Mouse (Mus musculus) bone marrow macrophage, adult 2 months (primary cell): ENCODE measurements at regions not wholly inside any gene's neighbourhood (a gene's known extent, or its start where the extent isn't known, plus 50 kb on each side); places are given as distances from the start of the nearest gene placed in this dataset.

ENCODE experiments used
- H3K27ac ChIP-seq: 2 replicates; pipeline ENCODE4 v1.5.1; 2012; ENCODE audit warnings: low read depth, low read length; ENCODE audit not compliant: insufficient read depth
- H3K4me1 ChIP-seq: 2 replicates; pipeline ENCODE4 v1.6.1; 2012; ENCODE audit warnings: low read length; ENCODE audit not compliant: control insufficient read depth, insufficient read depth
- H3K4me3 ChIP-seq: 2 replicates; pipeline ENCODE4 v1.5.1; 2012; ENCODE audit warnings: mild to moderate bottlenecking, low read length, moderate library complexity; ENCODE audit not compliant: insufficient read depth
- CTCF ChIP-seq: IDR thresholded peaks from 2 replicates; pipeline ENCODE4 v1.5.1; 2012; ENCODE audit warnings: low read depth, mild to moderate bottlenecking, low read length, moderate library complexity
- POLR2A ChIP-seq: IDR thresholded peaks from 2 replicates; pipeline ENCODE4 v1.6.1; 2012; ENCODE audit warnings: mild to moderate bottlenecking, low read depth, low read length, borderline replicate concordance

GRCm38 (mm10) chr1:166793052-166793716, 111.5 kb upstream of the Fmo9 start:
- no peak overlapping the region for H3K4me3 ChIP-seq
- TF ChIP-seq CTCF (no peak), POLR2A (no peak)

GRCm38 (mm10) chr1:166793717-166794081, 112.1 kb upstream of the Fmo9 start:
- TF ChIP-seq POLR2A = no peak
- TF ChIP-seq CTCF = no peak
- peaks cover 40% of the 10 kb centered on the region for H3K4me1 ChIP-seq
- H3K4me3 ChIP-seq = no peak overlapping the region
- peak overlapping the region; percentile 73 for H3K27ac ChIP-seq

More at GRCm38 (mm10) chr1:166793052-166793716, 111.5 kb upstream of the Fmo9 start:
- H3K4me1 ChIP-seq = peaks cover 41% of the 10 kb centered on the region
- peak overlapping the region; percentile 73 for H3K27ac ChIP-seq

- no peak for TF ChIP-seq POLR2A
- TF ChIP-seq CTCF = 0 out of 2 replicates have a peak, but pooled peaks have one; percentile 15
- Histone ChIP-seq H3K27ac (no peak overlapping the region), H3K4me3 (no peak overlapping the region), H3K4me1 (peaks cover 36% of the 10 kb centered on the region)
These were observed 113.1 kb upstream of the Fmo9 start for GRCm38 (mm10) chr1:166794622-166795244.

- H3K4me1 ChIP-seq = peaks cover 32% of the 10 kb centered on the region
- no peak overlapping the region for H3K4me3 ChIP-seq
- TF ChIP-seq CTCF (no peak), POLR2A (no peak)
- no peak overlapping the region for H3K27ac ChIP-seq
These were observed 114.0 kb upstream of the Fmo9 start for GRCm38 (mm10) chr1:166795613-166796012.

GRCm38 (mm10) chr1:166796362-166796925, 114.8 kb upstream of the Fmo9 start:
- Histone ChIP-seq H3K4me3 (no peak overlapping the region), H3K4me1 (peaks cover 40% of the 10 kb centered on the region)
- no peak for TF ChIP-seq POLR2A
- no peak for TF ChIP-seq CTCF

GRCm38 (mm10) chr1:166796931-166797330, 115.3 kb upstream of the Fmo9 start:
- no peak overlapping the region for H3K27ac ChIP-seq
- no peak overlapping the region for H3K4me3 ChIP-seq
- H3K4me1 ChIP-seq = peaks cover 45% of the 10 kb centered on the region
- no peak for TF ChIP-seq CTCF
- TF ChIP-seq POLR2A = no peak

More at GRCm38 (mm10) chr1:166796362-166796925, 114.8 kb upstream of the Fmo9 start:
- H3K27ac ChIP-seq = no peak overlapping the region

GRCm38 (mm10) chr1:166800953-166801603, 119.4 kb upstream of the Fmo9 start:
- Histone ChIP-seq H3K4me1 (peaks cover 42% of the 10 kb centered on the region), H3K27ac (no peak overlapping the region), H3K4me3 (no peak overlapping the region)
- TF ChIP-seq CTCF = no peak
- no peak for TF ChIP-seq POLR2A

GRCm38 (mm10) chr1:166801929-166802328, 120.3 kb upstream of the Fmo9 start:
- TF ChIP-seq CTCF (no peak), POLR2A (no peak)
- Histone ChIP-seq H3K4me1 (peaks cover 44% of the 10 kb centered on the region), H3K4me3 (no peak overlapping the region), H3K27ac (peak overlapping the region; percentile 40)

- no peak overlapping the region for H3K27ac ChIP-seq
- H3K4me1 ChIP-seq = peaks cover 38% of the 10 kb centered on the region
- H3K4me3 ChIP-seq = no peak overlapping the region
- TF ChIP-seq POLR2A (no peak), CTCF (no peak)
These were observed 122.3 kb upstream of the Fmo9 start for GRCm38 (mm10) chr1:166803928-166804327.
